Mouse (Mus musculus) erythroid progenitor cell, adult 5-6 weeks (primary cell): ENCODE measurements around the gene Gnb1l. TPM values are rescaled to one million over a fixed set of nuclear protein-coding genes. Genes with fewer than 3 reads are reported as not detected.

Source experiments
- ATAC-seq: replicated peaks from 2 replicates; pipeline ENCODE4 v1.8.0; 2016; ENCODE audit warnings: moderate number of reproducible peaks, mild to moderate bottlenecking, moderate TSS enrichment, inconsistent platforms; ENCODE audit not compliant: poor library complexity, low FRiP score, severe bottlenecking
- total RNA-seq, 2 experiments: library from RNA; stranded (forward) in 1 of 2; stranded (reverse) in 1 of 2; fragments of 150-400 nt in 1 of 2; fragments of 186-747, 209-891 nt in 1 of 2; gene quantifications; 2 replicates each; pipeline versions ENCODE4 v1.2.3 to v1.2.4; 2015 to 2017; ENCODE audit warnings: low replicate concordance in 2 of 2

Gnb1l gene
- 17.2 and 18.7 TPM in 2 replicates for total RNA-seq (2015; ENCODE audit: low replicate concordance)
- 1.2 TPM in 1 of 2 replicates, not detected in the other for total RNA-seq (2017; ENCODE audit: low replicate concordance)

DNA sequence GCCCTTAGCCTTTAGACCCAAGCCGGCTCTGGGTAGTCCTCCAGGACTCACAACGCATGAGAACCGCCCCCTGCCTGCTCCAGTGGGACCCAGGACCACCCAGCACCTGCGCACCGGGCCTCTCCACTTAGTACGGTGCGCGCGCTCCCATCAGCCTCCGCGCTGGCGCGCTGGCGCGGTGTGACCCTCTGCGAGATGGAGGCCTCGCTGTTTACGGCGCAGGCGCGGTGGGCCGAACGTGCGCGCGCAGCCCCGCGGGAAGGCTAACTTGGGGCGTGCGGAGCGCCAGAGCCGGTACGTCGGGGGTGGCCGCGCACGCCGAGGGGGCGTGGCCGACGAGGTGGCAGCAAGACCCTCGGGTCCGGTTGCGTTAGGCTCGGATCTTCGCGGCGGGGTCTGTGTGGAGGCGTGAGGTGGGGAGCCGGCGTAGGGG lies at the start of gene Gnb1l, which contains the start of gene Rtl10:
TSS of gene Gnb1l (plus strand) at position 156 of the 433 bp plus-strand sequence.
TSS of gene Rtl10 (plus strand) at position 344 of the 433 bp plus-strand sequence.
- ATAC-seq = peak; percentile 95

DNA sequence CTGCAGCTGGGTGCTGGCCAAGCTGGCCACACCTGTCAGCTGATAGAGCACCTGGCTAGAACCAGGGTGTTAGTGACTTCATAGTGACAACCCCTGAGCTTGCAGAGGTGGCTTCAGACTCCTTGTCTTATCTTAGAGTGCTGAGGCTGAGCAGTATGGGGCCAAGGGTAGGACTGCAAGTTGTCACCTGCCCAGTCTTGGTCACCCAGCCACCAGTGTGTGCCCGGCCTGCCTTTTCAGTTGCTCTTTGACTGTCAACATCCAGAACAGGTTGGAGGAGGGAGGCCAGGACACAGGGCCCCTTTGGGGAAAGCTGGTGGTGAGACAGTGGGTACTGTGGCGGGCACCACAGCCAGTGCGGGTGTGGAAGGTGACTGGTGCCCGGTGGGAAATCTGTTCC lies 49.5 kb upstream of the Gnb1l start:
- no peak for ATAC-seq

DNA sequence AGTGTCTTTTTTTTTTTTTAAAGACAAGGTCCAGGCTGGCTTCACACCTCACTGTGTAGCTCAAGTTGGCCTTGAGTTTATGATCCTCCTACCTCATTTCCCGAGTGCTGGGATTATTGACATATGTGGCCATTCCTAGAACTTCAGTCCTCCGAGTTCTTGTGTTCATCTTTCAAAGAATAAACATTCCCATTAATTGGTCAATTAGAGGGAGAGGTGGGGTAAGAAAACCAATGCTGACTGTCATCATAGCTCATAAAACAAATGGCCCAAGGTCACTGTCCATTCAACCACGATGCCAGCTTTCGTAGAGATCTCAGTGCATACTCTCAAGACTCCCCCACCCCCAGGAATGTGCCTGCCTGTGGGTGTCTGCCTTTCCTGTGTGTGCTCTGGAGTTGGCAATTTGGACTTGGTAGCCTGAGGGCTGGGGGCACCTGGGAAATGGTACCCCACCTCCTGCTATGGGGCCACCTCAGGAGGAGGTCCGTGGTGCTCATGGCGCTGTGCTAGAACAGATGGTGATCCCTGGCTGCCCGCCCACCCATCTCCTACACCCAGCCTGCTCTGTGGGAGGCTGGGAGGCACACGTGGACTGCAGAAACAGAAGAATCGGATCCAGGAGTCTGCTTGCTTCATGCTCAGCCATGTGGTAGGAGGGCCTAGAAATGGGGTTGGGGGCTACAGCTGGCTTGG lies 46.9 kb upstream of the Gnb1l start:
- no peak for ATAC-seq

DNA sequence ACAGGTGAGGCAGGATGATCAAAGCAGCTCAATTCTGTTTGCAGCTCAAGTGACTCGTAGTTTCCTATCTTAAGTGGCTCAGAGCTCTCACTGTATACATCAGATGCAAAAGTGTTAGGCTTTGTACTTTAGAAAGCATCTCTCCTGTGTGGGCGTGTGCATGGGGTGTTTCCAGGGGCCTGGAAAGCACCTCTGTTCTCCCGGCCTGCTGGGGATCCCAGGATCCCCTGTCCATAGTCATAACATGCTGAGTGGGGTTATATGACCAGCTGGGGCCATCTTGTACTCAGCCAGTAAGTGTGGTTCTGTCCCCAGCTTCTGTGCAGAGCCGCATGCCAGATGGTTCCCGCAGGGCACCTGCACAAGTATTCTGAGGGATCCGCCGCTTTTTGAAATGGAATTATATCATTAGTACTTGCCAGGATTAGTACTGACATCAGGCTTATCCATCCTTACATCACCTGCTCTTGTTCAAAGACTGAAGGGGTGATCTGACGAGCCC lies 46.1 kb upstream of the Gnb1l start:
- ATAC-seq = no peak

GRCm38 (mm10) chr16:18453846-18454245 lies 44.7 kb upstream of the Gnb1l start:
- ATAC-seq = no peak

- ATAC-seq = no peak
These were observed 43.1 kb upstream of the Gnb1l start for GRCm38 (mm10) chr16:18455407-18455806.

DNA sequence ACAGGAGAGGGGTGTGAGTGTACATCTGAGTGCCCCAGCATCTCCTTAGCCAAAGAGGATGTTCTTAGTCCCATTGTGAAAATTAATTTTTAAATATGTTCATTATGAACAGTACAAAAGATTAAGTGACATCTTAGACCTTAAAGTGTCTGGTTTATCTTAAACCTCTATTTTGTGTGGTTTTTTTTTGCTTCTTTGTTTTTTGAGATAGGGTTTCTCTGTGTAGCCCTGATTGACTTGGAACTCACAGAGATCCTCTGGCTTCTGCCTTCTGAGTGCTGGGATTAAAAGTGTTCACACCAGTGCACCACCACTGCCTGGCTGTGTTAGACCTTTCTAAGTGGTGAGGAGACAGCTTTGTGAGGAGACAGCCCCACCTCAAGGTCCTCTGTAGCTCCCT lies 39.9 kb upstream of the Gnb1l start:
- ATAC-seq = no peak

GRCm38 (mm10) chr16:18459335-18459954 lies 39.1 kb upstream of the Gnb1l start:
- no peak for ATAC-seq

GRCm38 (mm10) chr16:18459955-18460370 lies 38.5 kb upstream of the Gnb1l start:
- ATAC-seq = no peak

- no peak for ATAC-seq
These were observed 37.7 kb upstream of the Gnb1l start for GRCm38 (mm10) chr16:18460826-18461225.

DNA sequence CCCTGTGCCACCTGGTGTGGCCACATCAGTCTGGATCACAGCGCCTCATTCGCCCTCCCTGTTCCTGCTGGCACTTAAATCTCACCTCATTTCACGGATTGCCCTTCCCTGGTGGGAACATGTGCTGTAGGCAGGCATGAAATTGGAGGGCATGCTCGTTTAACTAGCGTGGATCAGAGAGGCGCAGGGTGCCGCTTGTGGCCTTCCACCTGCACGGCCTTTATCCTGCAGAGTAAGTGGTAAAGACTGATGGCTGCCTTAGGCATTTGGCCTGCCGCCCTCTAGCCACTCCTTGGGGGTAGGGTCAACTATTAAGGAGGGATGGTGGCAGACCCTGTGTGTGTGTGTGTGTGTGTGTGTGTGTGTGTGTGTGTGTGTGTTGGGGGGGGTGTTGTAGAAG lies 36.5 kb upstream of the Gnb1l start:
- no peak for ATAC-seq

DNA sequence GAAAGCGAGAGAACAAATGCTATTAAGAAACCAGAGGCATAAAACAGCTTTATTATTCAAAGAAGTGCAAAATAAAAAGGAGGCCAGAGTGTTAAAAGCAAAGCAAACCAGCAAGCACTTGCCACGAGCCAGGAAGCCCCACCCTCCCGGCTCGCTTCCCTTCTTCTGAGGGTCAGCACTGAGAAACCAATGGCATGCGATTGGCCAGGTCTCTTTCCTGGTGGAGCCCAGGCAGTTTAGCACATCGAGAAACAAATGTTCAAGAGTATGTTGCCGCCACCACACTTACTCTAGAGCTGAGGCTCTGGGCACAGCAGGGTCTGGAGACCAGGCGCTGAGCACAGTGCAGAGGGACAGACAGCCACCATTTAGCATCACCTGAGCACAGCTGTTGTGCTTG lies 35.9 kb upstream of the Gnb1l start:
- no peak for ATAC-seq

- ATAC-seq = no peak
These were observed 34.2 kb upstream of the Gnb1l start for GRCm38 (mm10) chr16:18464271-18464670.

- ATAC-seq = no peak
These were observed 27.7 kb upstream of the Gnb1l start for GRCm38 (mm10) chr16:18470829-18471228.

- ATAC-seq = no peak
These were observed 27.0 kb upstream of the Gnb1l start for GRCm38 (mm10) chr16:18471381-18471955.

GRCm38 (mm10) chr16:18471976-18472375 lies 26.5 kb upstream of the Gnb1l start:
- ATAC-seq = no peak

- ATAC-seq = no peak
These were observed 26.1 kb upstream of the Gnb1l start for GRCm38 (mm10) chr16:18472416-18472815.

DNA sequence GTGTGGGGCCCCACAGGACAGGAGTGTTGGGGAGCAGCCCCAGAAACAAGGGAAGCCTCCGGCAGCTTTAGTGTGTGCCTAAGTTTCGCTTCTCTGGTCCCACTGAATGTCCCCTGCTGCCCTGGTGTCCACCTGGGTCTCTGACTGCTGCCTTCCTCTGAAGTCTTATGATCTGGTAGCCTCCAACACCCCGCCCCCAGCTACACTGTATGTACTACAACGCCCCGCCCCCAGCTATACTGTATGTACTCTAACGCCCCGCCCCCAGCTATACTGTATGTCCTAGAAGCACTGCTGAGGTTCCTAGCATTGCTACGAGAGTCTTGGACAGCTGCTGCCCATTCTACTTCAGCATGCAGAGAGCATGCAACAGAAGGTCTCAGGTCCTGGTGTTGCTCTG lies 25.5 kb upstream of the Gnb1l start:
- no peak for ATAC-seq

DNA sequence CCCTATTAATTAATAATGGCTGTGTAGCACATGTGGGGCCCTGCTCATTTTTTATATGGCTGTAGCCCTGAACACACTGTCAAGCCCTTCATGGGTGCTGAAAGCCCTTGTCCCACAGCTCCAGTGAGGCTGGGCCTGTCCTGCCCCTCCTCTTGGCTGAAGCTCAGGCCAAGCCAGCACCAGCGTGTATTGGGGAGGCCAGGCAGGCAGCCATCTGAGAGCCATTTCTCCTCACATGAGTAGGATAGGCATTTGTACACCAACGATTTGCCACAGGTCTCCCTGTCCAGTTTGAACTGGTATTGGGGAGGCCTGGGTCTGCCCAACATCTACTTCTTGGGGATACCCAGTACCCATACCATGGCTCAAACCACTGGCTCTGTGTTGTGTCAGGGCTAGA lies 24.5 kb upstream of the Gnb1l start:
- no peak for ATAC-seq

- no peak for ATAC-seq
These were observed 20.5 kb upstream of the Gnb1l start for GRCm38 (mm10) chr16:18477996-18478395.

DNA sequence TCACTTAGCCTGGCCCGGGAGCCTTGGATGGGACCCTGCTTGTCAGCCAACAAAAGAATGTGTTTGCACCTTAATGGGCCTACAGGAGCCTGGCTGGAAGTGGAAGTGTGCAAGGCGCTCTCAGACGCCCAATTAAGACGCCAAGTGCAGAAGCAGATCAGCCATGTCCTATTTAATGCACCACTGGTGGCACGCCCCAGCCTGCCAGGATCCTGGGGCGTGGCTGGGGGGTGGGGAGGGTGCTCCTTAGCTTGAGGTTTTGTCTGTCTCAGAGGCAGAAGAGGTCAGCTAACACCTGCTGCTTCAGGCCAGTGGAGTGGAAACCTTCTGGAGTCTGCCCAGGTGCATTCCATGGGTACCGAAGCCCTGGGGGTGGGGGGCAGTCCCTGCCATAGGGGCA lies 18.8 kb upstream of the Gnb1l start:
- no peak for ATAC-seq
